Mouse (Mus musculus): ENCODE data around the gene Igsf11. TPM values are rescaled to one million over a fixed set of nuclear protein-coding genes. Genes with fewer than 3 reads are reported as not detected.

Gene Igsf11
- total and polyA plus RNA-seq, 3 experiments: not detected

- Histone ChIP-seq H3K79me2 (ENCODE audit: control insufficient read depth, insufficient read depth, low read length, poor library complexity) (no peaks in the 10 kb centered on the region), H3K9me3 (replicated peaks; ENCODE audit: insufficient read depth, low read length) (no peaks in the 10 kb centered on the region), H3K27ac (ENCODE audit: control insufficient read depth, low read depth, low read length) (no peak overlapping the region), H3K27me3 (ENCODE audit: control insufficient read depth in 1 of 2, insufficient read depth in 2 of 2, low read length in 2 of 2) (no peaks in the 10 kb centered on the region), H3K36me3 (ENCODE audit: control insufficient read depth in 1 of 2, insufficient read depth in 2 of 2, low read length in 2 of 2) (no peaks in the 10 kb centered on the region), H3K4me1 (ENCODE audit: control insufficient read depth in 1 of 2, insufficient read depth in 2 of 2, low read length in 2 of 2) (no peaks in the 10 kb centered on the region), H3K4me3 (ENCODE audit: control insufficient read depth in 1 of 2, insufficient read depth in 1 of 2, low read depth in 2 of 2, low read length in 2 of 2) (no peak overlapping the region), H3K9ac (ENCODE audit: control insufficient read depth, low read depth, low read length, poor library complexity, severe bottlenecking) (no peak overlapping the region)
- no peak for TF ChIP-seq KAT2A (conservative IDR thresholded peaks at IDR 0.05; ENCODE audit: low read depth, low read length)
- no peak for TF ChIP-seq ZNF384 (IDR thresholded peaks at IDR 0.05; ENCODE audit: low read depth, low read length)
- TF ChIP-seq USF2 (IDR thresholded peaks at IDR 0.05; ENCODE audit: borderline replicate concordance in 1 of 2, insufficient read depth in 1 of 2, low read depth in 1 of 2, low read length in 2 of 2): no peak
- TF ChIP-seq NELFE (IDR thresholded peaks at IDR 0.05; ENCODE audit: low read depth, low read length): no peak
- no peak for TF ChIP-seq MYB (IDR thresholded peaks at IDR 0.05; ENCODE audit: low read depth, low read length)
- no peak for TF ChIP-seq POLR2AphosphoS5 (IDR thresholded peaks at IDR 0.05; ENCODE audit: borderline replicate concordance, low read depth, low read length)
- DNase-seq (ENCODE audit: low read depth, low spot score): no peak
Observed at GRCm38 (mm10) chr16:38931519-38931918, 39.0 kb downstream of the Igsf11 start.

- Histone ChIP-seq H3K27me3 (ENCODE audit: control insufficient read depth in 1 of 2, insufficient read depth in 2 of 2, low read length in 2 of 2) (no peaks in the 10 kb centered on the region), H3K4me1 (ENCODE audit: control insufficient read depth in 1 of 2, insufficient read depth in 2 of 2, low read length in 2 of 2) (no peaks in the 10 kb centered on the region), H3K9me3 (replicated peaks; ENCODE audit: insufficient read depth, low read length) (no peaks in the 10 kb centered on the region), H3K27ac (ENCODE audit: control insufficient read depth, low read depth, low read length) (no peak overlapping the region), H3K9ac (ENCODE audit: control insufficient read depth, low read depth, low read length, poor library complexity, severe bottlenecking) (no peak overlapping the region), H3K79me2 (ENCODE audit: control insufficient read depth, insufficient read depth, low read length, poor library complexity) (no peaks in the 10 kb centered on the region), H3K4me3 (ENCODE audit: control insufficient read depth in 1 of 2, insufficient read depth in 1 of 2, low read depth in 2 of 2, low read length in 2 of 2) (no peak overlapping the region), H3K36me3 (ENCODE audit: control insufficient read depth in 1 of 2, insufficient read depth in 2 of 2, low read length in 2 of 2) (no peaks in the 10 kb centered on the region)
- no peak for TF ChIP-seq TBP (IDR thresholded peaks at IDR 0.05; ENCODE audit: low read depth, low read length)
- no peak for TF ChIP-seq CHD1 (IDR thresholded peaks at IDR 0.05; ENCODE audit: low read depth, low read length)
- no peak for TF ChIP-seq MXI1 (IDR thresholded peaks at IDR 0.05; ENCODE audit: low read depth, low read length)
- no peak for TF ChIP-seq BHLHE40 (IDR thresholded peaks at IDR 0.05; ENCODE audit: borderline replicate concordance, low read depth, low read length)
- TF ChIP-seq JUND (IDR thresholded peaks at IDR 0.05; ENCODE audit: low read depth, low read length): no peak
- no peak for TF ChIP-seq USF1 (IDR thresholded peaks at IDR 0.05; ENCODE audit: low read depth, low read length)
- TF ChIP-seq TAL1 (IDR thresholded peaks at IDR 0.05; ENCODE audit: low read length): no peak
- no peak for TF ChIP-seq MAZ (IDR thresholded peaks at IDR 0.05; ENCODE audit: low read depth, low read length)
- TF ChIP-seq ZNF384 (IDR thresholded peaks at IDR 0.05; ENCODE audit: low read depth, low read length): no peak
- TF ChIP-seq GABPA (IDR thresholded peaks at IDR 0.05; ENCODE audit: low read depth, low read length): no peak
- no peak for TF ChIP-seq TCF12 (IDR thresholded peaks at IDR 0.05; ENCODE audit: low read depth, low read length)
- no peak for TF ChIP-seq ZMIZ1 (IDR thresholded peaks at IDR 0.05; ENCODE audit: low read depth, low read length)
- TF ChIP-seq NELFE (IDR thresholded peaks at IDR 0.05; ENCODE audit: low read depth, low read length): no peak
- TF ChIP-seq RAD21 (IDR thresholded peaks at IDR 0.05; ENCODE audit: low read depth, low read length): no peak
- no peak for TF ChIP-seq ZC3H11A (IDR thresholded peaks at IDR 0.05; ENCODE audit: low read depth, low read length)
- TF ChIP-seq ZKSCAN1 (IDR thresholded peaks at IDR 0.05; ENCODE audit: low read depth, low read length): no peak
- DNase-seq (ENCODE audit: low read depth, low spot score): no peak
Observed at GRCm38 (mm10) chr16:38940805-38941204, 48.3 kb downstream of the Igsf11 start.
